Mouse (Mus musculus) forebrain, embryonic 10.5 days (tissue): Measurements from ENCODE around the gene Cntnap5c. TPM values are rescaled to one million over a fixed set of nuclear protein-coding genes. Genes with fewer than 3 reads are reported as not detected.
"Not testable (repeated sequence)": the region's sequence is repeated elsewhere in the genome, so short reads cannot be mapped to it uniquely, and the experiment has no call there.

Source experiments
- DNase-seq: peaks from one replicate; pipeline ENCODE4 v3.0.0-alpha.2; 2017; ENCODE audit warnings: low spot score; ENCODE audit errors: extremely low spot score
- H3K27ac ChIP-seq: fragments of 300-500 bp; sonication (generic); 2 replicates; pipeline ENCODE4 v1.5.1; 2016; ENCODE audit warnings: mild to moderate bottlenecking
- H3K27me3 ChIP-seq: fragments of 300-500 bp; sonication (generic); 2 replicates; pipeline ENCODE4 v1.6.1; 2016; ENCODE audit warnings: mild to moderate bottlenecking; ENCODE audit not compliant: poor library complexity, severe bottlenecking
- H3K36me3 ChIP-seq: fragments of 300-500 bp; sonication (generic); replicated peaks from 2 replicates; pipeline ENCODE4 v1.6.1; 2016; ENCODE audit warnings: mild to moderate bottlenecking, moderate library complexity
- H3K4me1 ChIP-seq: fragments of 300-500 bp; sonication (generic); 2 replicates; pipeline ENCODE4 v1.6.1; 2016
- H3K4me3 ChIP-seq: fragments of 300-500 bp; sonication (generic); 2 replicates; pipeline ENCODE4 v1.5.1; 2016; ENCODE audit warnings: mild to moderate bottlenecking, moderate library complexity
- H3K9me3 ChIP-seq: fragments of 300-500 bp; sonication (generic); 2 replicates; pipeline ENCODE4 v1.6.1; 2016; ENCODE audit warnings: mild to moderate bottlenecking, moderate library complexity
- WGBS: fragments of 180-500 bp; shearing (Covaris S2); methylation state at CpG from one replicate; pipeline ENCODE4 v1.1.7; 2016; 5-methylcytosine and 5-hydroxymethylcytosine counted together
- polyA plus RNA-seq: library from polyadenylated mRNA; unstranded; fragments of >200 nt; fragmentation: Nextera tagmentation; extraction: Ambion mirVana; gene quantifications from 2 replicates; pipeline ENCODE4 v1.2.1, GENCODE M21; 2016

Gene Cntnap5c
- polyA plus RNA-seq, 1 experiment from 2014 or later: 0.04 TPM

GRCm38 (mm10) chr17:57855811-57856210, 86.4 kb downstream of the Cntnap5c start:
- not testable (repeated sequence) for H3K27me3 ChIP-seq, H3K4me3 ChIP-seq, H3K36me3 ChIP-seq, H3K9me3 ChIP-seq, H3K27ac ChIP-seq, DNase-seq, H3K4me1 ChIP-seq
- no CpG with 5 or more reads among the region's 4 CpGs for WGBS

- H3K9me3 ChIP-seq: no peaks in the 10 kb centered on the region
- H3K27me3 ChIP-seq: no peaks in the 10 kb centered on the region
- no peak for DNase-seq
- no peaks in the 10 kb centered on the region for H3K36me3 ChIP-seq
- no peak overlapping the region for H3K27ac ChIP-seq
- no peaks in the 10 kb centered on the region for H3K4me1 ChIP-seq
- no peak overlapping the region for H3K4me3 ChIP-seq
Measured at GRCm38 (mm10) chr17:57865996-57866395, 96.6 kb downstream of the Cntnap5c start.

DNA sequence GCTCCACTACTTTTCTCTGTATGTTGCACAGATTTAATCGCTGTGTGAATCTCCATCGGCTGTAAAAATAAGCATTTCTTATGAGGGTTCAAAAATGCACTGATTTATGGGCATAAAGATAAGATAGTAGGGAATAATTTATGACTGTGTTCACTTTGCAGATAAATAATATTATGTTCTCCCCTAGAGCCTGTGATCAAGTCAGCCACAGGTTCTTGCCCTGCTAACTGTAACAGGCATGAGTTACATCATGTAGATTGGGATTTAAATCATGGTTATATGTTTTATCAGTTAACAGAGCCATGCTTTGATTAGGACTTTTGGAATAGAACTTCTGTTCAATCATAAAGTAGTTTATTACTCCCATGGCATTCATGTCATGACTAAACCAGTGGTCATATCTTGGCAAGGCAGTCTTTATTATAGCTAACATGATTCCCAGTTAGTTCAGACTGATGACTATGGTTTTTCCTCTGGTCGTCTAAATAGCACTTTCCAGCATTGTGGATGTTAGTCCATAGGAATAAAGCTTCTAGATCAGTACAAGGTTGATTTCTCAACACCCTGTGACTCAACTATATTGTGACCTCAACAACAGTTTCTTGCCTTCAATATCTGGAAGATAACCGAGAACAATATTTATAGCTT, 118.5 kb downstream of the Cntnap5c start:
- WGBS: 87% methylated on average over 4 of the region's 4 CpGs

DNA sequence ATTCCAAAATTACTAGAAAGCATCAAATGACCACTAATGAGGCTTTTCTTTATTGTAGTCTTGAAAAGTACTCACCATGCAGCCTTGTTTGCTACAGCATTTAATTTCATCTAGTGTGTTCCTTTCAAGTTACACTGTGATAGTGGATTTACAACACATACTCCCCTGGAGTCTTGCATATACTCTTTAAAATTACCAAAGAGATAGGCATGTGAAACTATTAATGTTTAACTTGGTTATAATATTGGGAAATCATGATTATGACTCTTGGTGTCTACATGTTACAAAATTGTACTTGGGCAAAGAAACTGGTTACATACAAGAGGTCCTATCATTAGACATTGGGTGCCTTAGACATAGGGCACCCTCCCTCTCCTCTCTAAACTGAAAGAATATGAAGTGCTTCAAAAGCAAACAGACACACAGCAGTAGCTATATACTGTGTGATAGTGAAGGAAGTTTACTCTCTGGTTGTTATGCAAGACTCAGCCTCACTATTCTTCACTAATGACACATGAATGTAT, 142.5 kb downstream of the Cntnap5c start:
- Histone ChIP-seq H3K27me3 (no peaks in the 10 kb centered on the region), H3K4me3 (no peak overlapping the region), H3K4me1 (no peaks in the 10 kb centered on the region), H3K27ac (no peak overlapping the region), H3K9me3 (no peaks in the 10 kb centered on the region), H3K36me3 (no peaks in the 10 kb centered on the region)
- no peak for DNase-seq

More for the DNA sequence above, 118.5 kb downstream of the Cntnap5c start:
- Histone ChIP-seq H3K27me3 (no peaks in the 10 kb centered on the region), H3K9me3 (no peaks in the 10 kb centered on the region), H3K36me3 (no peaks in the 10 kb centered on the region), H3K4me3 (no peak overlapping the region), H3K4me1 (no peaks in the 10 kb centered on the region), H3K27ac (no peak overlapping the region)
- no peak for DNase-seq

DNA sequence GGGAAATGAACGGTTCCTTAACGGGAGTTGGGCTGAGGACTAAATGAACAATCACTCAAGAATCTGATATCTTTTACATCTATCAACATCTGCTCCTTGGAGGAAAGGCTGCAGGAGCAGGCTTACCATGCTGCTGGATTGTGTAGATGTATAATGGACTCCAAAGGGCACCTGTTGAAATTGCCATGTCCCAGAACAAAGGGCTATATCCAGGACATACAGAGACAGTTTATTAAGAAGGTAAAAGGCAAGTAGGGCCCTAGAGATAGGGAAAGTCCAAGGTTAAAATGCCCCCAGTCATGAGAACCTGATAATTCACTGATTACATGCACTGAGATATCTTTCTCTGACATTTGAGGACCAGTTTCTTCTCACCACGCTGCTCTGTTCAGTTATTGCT, 214.9 kb downstream of the Cntnap5c start:
- H3K27me3 ChIP-seq: no peaks in the 10 kb centered on the region
- H3K4me3 ChIP-seq: no peak overlapping the region
- no peaks in the 10 kb centered on the region for H3K36me3 ChIP-seq
- H3K4me1 ChIP-seq: no peaks in the 10 kb centered on the region
- H3K9me3 ChIP-seq: no peaks in the 10 kb centered on the region
- H3K27ac ChIP-seq: no peak overlapping the region
- WGBS: 81% methylated on average over 3 of the region's 3 CpGs
- no peak for DNase-seq

DNA sequence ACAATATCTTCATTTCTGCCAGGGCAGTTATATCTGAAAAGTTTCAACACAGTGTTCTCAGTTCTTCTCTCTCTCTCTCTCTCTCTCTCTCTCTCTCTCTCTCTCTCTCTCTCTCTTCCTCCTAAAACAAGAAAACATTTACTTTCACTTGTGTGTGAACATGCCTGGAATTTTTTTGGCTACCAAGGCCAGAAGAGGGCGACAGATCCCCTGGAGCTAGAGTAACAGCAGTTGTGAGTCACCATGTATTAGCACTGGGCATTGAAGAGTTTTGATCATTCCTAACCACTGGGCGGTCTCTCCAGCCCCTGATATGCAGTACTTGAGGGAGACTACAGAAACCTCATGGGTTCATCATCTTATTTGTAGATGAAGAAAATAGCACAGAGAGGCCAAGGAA, 219.1 kb downstream of the Cntnap5c start:
- H3K36me3 ChIP-seq: no peaks in the 10 kb centered on the region
- 57% methylated on average over 2 of the region's 2 CpGs for WGBS
- no peaks in the 10 kb centered on the region for H3K27me3 ChIP-seq
- no peaks in the 10 kb centered on the region for H3K9me3 ChIP-seq
- H3K27ac ChIP-seq: no peak overlapping the region
- H3K4me3 ChIP-seq: no peak overlapping the region
- DNase-seq: no peak
- no peaks in the 10 kb centered on the region for H3K4me1 ChIP-seq

DNA sequence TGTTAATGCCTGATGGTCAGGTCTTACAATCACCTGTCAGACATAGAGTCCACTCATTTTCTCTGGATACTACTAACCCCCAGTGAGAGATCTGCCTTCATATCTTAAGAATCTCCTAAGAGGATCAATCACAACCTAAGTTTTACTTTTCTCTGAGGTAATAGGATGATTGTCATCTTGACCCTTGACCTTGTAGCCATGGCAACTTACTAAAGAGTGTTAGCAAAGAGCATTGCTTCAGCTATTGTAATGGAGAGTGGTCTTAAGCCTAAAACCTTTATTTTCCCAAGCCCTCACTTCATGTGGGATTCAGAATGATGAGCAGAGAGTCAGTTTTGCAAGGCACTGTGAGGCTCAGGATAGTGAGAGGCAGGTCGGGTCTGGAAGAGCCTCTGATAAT, 227.1 kb downstream of the Cntnap5c start:
- H3K36me3 ChIP-seq: no peaks in the 10 kb centered on the region
- no peak for DNase-seq
- WGBS: 36% methylated on average over 1 of the region's 1 CpGs
- no peaks in the 10 kb centered on the region for H3K9me3 ChIP-seq
- no peak overlapping the region for H3K27ac ChIP-seq
- H3K27me3 ChIP-seq: no peaks in the 10 kb centered on the region
- no peaks in the 10 kb centered on the region for H3K4me1 ChIP-seq
- no peak overlapping the region for H3K4me3 ChIP-seq

DNA sequence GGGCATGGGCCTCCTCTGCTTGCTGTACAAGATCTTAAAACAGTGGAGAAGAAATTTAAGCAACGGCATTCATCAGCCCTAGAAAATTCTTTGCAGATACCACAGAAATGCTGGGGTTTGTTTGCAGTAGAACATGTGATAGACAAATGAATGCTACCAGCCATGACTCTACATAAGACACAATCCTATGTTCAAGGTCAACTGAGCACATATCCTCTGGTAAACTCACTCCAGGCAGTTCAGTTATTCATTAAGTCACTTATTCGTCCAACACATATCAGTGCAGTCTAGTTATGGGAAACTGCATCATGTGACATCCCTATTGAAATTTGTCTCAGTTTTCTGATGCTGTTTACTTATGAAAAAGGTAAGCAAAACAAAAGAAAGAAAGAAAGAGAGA, 229.7 kb downstream of the Cntnap5c start:
- no peaks in the 10 kb centered on the region for H3K36me3 ChIP-seq
- H3K9me3 ChIP-seq: no peaks in the 10 kb centered on the region
- no peaks in the 10 kb centered on the region for H3K27me3 ChIP-seq
- H3K27ac ChIP-seq: no peak overlapping the region
- no peaks in the 10 kb centered on the region for H3K4me1 ChIP-seq
- no peak for DNase-seq
- no peak overlapping the region for H3K4me3 ChIP-seq
- WGBS: 90% methylated on average over 2 of the region's 2 CpGs

GRCm38 (mm10) chr17:58002845-58003244, 233.5 kb downstream of the Cntnap5c start:
- DNase-seq: no peak
- 89% methylated on average over 5 of the region's 5 CpGs for WGBS
- Histone ChIP-seq H3K4me3 (no peak overlapping the region), H3K4me1 (no peaks in the 10 kb centered on the region), H3K27me3 (no peaks in the 10 kb centered on the region), H3K27ac (no peak overlapping the region), H3K36me3 (no peaks in the 10 kb centered on the region), H3K9me3 (no peaks in the 10 kb centered on the region)

GRCm38 (mm10) chr17:58003322-58003721, 234.0 kb downstream of the Cntnap5c start:
- no peak for DNase-seq
- Histone ChIP-seq H3K27ac (no peak overlapping the region), H3K27me3 (no peaks in the 10 kb centered on the region), H3K9me3 (no peaks in the 10 kb centered on the region), H3K4me1 (no peaks in the 10 kb centered on the region), H3K36me3 (no peaks in the 10 kb centered on the region), H3K4me3 (no peak overlapping the region)
- WGBS: 72% methylated on average over 1 of the region's 1 CpGs

- H3K4me3 ChIP-seq: no peak overlapping the region
- 90% methylated on average over 2 of the region's 2 CpGs for WGBS
- no peak for DNase-seq
Measured at GRCm38 (mm10) chr17:58004491-58004890, 235.1 kb downstream of the Cntnap5c start.

DNA sequence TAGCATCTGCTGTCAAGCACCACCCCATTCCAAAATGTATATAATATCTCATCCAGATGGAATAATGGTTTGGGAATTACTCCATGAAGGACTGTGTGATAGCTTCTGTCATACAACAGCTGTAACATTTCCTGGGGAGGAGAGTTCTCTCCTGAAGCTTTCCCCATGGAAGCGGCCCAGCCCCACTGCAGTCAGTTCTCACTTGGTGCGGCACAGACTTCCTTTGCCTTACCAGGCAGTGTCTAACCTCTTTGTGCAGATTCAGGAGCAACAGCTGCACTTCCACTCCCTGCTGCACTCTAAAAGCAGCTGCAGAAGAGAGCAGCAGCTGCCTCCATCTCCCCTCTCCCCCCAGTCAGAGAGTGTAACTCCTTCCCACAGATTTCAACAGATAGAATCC, 271.8 kb downstream of the Cntnap5c start:
- no peak overlapping the region for H3K27ac ChIP-seq
- H3K36me3 ChIP-seq: no peaks in the 10 kb centered on the region
- no peak overlapping the region for H3K4me3 ChIP-seq
- H3K27me3 ChIP-seq: no peaks in the 10 kb centered on the region
- DNase-seq: no peak
- WGBS: 76% methylated on average over 2 of the region's 2 CpGs
- H3K9me3 ChIP-seq: no peaks in the 10 kb centered on the region
- H3K4me1 ChIP-seq: no peaks in the 10 kb centered on the region

More at GRCm38 (mm10) chr17:58004491-58004890, 235.1 kb downstream of the Cntnap5c start:
- Histone ChIP-seq H3K4me1 (no peaks in the 10 kb centered on the region), H3K9me3 (no peaks in the 10 kb centered on the region), H3K36me3 (no peaks in the 10 kb centered on the region), H3K27me3 (no peaks in the 10 kb centered on the region), H3K27ac (no peak overlapping the region)

DNA sequence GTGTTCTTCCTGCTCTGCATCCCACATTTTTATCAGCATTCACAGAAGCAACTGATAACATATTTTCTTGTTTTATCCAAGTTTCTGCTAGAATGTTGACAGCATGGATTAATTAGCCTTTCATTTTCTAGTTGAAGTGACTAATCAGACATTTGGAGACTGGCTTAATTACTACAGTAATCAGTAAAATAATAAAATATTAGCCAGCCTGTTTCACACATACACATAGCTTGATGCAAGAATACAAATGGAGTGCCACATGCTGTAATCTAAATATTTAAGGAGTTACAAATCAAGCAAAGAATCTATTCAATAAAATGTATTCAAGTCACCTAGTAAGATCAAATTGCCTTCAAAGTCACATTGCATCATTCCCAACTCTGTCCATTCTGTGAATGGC, 275.8 kb downstream of the Cntnap5c start:
- H3K9me3 ChIP-seq: no peaks in the 10 kb centered on the region
- no peak for DNase-seq
- H3K27ac ChIP-seq: no peak overlapping the region
- no peaks in the 10 kb centered on the region for H3K4me1 ChIP-seq
- no peak overlapping the region for H3K4me3 ChIP-seq
- no peaks in the 10 kb centered on the region for H3K36me3 ChIP-seq
- H3K27me3 ChIP-seq: no peaks in the 10 kb centered on the region

- Histone ChIP-seq H3K27ac (no peak overlapping the region), H3K27me3 (no peaks in the 10 kb centered on the region), H3K4me3 (no peak overlapping the region), H3K4me1 (no peaks in the 10 kb centered on the region), H3K36me3 (no peaks in the 10 kb centered on the region), H3K9me3 (no peaks in the 10 kb centered on the region)
- WGBS: 91% methylated on average over 7 of the region's 7 CpGs
- no peak for DNase-seq
Measured at GRCm38 (mm10) chr17:58069912-58070311, 300.5 kb downstream of the Cntnap5c start.
